Mouse (Mus musculus): Measurements from ENCODE around the gene Elp4.

DNA sequence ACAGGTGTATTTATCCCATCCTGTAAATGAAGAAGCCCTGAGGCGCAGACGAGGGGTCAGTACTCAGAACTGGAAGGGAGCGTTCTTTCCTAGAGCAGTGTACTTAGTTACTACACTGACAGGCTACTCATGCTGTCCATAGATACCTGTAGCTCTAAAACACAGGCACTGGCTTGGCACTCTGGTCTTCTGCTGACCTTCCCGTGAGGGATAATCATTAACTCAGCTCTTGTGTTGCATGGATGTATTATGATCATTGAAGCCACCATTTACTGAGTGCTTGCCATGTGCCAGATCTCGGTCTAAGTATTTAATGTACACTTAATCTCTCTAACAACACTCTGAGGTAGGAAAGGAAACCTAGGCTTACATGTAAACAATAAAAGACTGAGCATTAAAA, 155.3 kb downstream of the Elp4 start:
- TF ChIP-seq POLR2A (IDR thresholded peaks at IDR 0.05; ENCODE audit: control insufficient read depth, extremely low read depth, insufficient read depth, low read length, poor library complexity) (no peak), CTCF (IDR thresholded peaks at IDR 0.05; ENCODE audit: borderline replicate concordance, control insufficient read depth, extremely low read depth, insufficient read depth, low read length, poor library complexity) (no peak)
